Mouse (Mus musculus) neural tube, embryonic 14.5 days (tissue): ENCODE results near the gene BC048507. TPM values are rescaled to one million over a fixed set of nuclear protein-coding genes. Genes with fewer than 3 reads are reported as not detected.
A peak's percentile ranks its signal among the peaks of the same experiment; 100 is the strongest.
"Not testable (repeated sequence)": the region's sequence is repeated elsewhere in the genome, so short reads cannot be mapped to it uniquely, and the experiment has no call there.

Experiments used
- ATAC-seq: fragments of 200-750 bp; cut with Nextera tagmentation; 2 replicates; pipeline ENCODE4 v1.8.0; 2017; ENCODE audit warnings: low read depth, mild to moderate bottlenecking, moderate TSS enrichment, moderate library complexity
- H3K27ac ChIP-seq: fragments of 300-500 bp; sonication (generic); 2 replicates; pipeline ENCODE4 v1.5.1; 2014; ENCODE audit warnings: low read depth, mild to moderate bottlenecking, control low read depth, low read length, moderate library complexity, mixed read lengths
- H3K27me3 ChIP-seq: fragments of 300-500 bp; sonication (generic); 2 replicates; pipeline ENCODE4 v1.6.1; 2014; ENCODE audit warnings: low read length; ENCODE audit not compliant: control insufficient read depth, insufficient read depth
- H3K36me3 ChIP-seq: fragments of 300-500 bp; sonication (generic); 2 replicates; pipeline ENCODE4 v1.6.1; 2014; ENCODE audit warnings: low read length, mixed read lengths; ENCODE audit not compliant: control insufficient read depth, insufficient read depth
- H3K4me1 ChIP-seq: fragments of 300-500 bp; sonication (generic); 2 replicates; pipeline ENCODE4 v1.6.1; 2014; ENCODE audit warnings: low read length; ENCODE audit not compliant: control insufficient read depth, insufficient read depth
- H3K4me2 ChIP-seq: fragments of 300-500 bp; sonication (generic); 2 replicates; pipeline ENCODE4 v1.6.1; 2014; ENCODE audit warnings: mild to moderate bottlenecking, low read depth, low read length, control low read depth
- H3K4me3 ChIP-seq: fragments of 300-500 bp; sonication (generic); 2 replicates; pipeline ENCODE4 v1.5.1; 2014; ENCODE audit warnings: low read depth, low read length, control low read depth, mixed read lengths
- H3K9ac ChIP-seq: fragments of 300-500 bp; sonication (generic); replicated peaks from 2 replicates; pipeline ENCODE4 v1.6.1; 2014; ENCODE audit warnings: low read depth, mild to moderate bottlenecking, control low read depth, low read length, mixed read lengths
- H3K9me3 ChIP-seq: fragments of 300-500 bp; sonication (generic); 2 replicates; pipeline ENCODE4 v1.6.1; 2016; ENCODE audit warnings: low read length; ENCODE audit not compliant: control insufficient read depth
- WGBS: fragments of 180-500 bp; shearing (Covaris S2); extraction: QIAGEN DNeasy Blood & Tissue Kit; methylation state at CpG from one replicate; pipeline ENCODE4 v1.1.7; 2014; 5-methylcytosine and 5-hydroxymethylcytosine counted together
- polyA plus RNA-seq: library from polyadenylated mRNA; unstranded; fragments of >200 nt; fragmentation: Nextera tagmentation; extraction: Ambion mirVana; gene quantifications from 2 replicates; pipeline ENCODE4 v1.2.1, GENCODE M21; 2014

BC048507 gene
- polyA plus RNA-seq, result 0.49 TPM in 1 of 2 replicates, not detected in the other

DNA sequence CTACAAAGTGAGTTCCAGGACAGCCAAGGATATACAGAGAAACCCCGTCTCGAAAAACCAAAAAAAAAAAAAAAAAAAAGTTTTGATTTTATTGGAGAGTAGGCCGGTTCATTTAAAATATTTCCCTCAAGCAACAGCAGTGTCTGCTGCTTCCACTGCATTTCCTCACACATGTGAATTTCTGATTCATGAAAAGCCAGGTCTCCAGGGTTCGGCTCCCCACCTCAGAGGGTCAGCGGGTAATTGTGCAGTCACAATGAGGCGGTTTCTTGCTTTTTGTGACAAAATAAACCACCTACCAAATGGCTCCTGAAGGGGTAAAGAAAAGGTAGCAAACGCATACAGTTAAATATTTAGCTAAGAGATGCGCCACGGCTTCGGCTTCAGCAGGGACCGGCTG, at the start of gene BC048507:
BC048507 (plus strand) TSS at position 301 of the 400 bp plus-strand sequence.
- H3K9ac ChIP-seq, result no peak within 1 kb of the TSS
- WGBS, result 80% methylated on average over 11 of the region's 11 CpGs
- H3K4me2 ChIP-seq, result no peak within 1 kb of the TSS
- no peaks in the 10 kb centered on the region for H3K36me3 ChIP-seq
- no peaks in the 10 kb centered on the region for H3K4me1 ChIP-seq
- no peak within 1 kb of the TSS for H3K27ac ChIP-seq
- no peak for ATAC-seq
- no peaks in the 10 kb centered on the region for H3K9me3 ChIP-seq
- H3K27me3 ChIP-seq, result no peaks in the 10 kb centered on the region
- H3K4me3 ChIP-seq, result no peak within 1 kb of the TSS

DNA sequence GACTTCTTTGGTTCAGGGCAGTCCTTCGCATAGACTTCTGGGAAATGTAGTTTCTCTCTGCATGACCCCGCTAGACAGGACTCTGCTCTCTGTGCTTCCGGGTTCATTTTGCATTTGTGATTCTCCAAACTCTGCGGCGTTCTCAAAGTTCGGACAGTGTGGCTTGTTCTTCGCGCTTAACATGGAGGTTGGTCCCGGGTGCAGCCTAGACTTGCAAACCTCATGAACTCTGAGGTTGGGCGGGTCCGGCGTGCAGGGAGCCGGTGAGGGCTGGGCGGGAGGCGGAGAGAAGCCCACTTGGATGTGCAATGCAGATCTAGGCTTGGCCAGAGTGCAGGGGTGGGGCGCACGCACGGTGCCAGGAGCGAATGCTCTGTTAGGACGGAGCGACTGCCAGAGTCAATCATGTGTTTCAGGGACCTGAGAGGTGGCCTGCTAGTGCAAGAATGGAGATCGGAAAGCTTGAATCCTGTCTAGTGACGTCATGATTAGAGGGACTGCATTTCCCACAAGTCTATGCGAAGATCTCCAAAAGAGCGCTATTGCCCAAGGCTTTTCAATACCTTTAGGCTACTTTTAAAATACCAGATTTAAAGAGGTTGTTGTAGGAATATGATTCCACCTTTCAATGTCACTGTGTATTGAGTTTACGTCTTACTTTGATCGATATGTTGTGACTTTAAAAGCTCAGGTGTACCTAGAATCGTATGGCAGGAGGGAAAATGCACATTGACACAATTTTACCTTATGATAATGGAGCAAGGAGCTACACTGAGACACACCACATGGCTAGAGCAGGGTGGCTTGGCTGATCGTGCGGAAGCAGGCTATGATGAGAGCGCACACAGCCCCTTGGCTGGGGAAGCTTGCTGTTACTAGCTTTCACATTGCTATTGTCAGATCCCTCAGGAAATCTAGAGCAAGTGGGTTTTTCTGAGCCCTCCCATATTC, 49.1 kb upstream of the BC048507 start, which contains the start of gene Zfp273:
Zfp273 (plus strand) TSS at position 31 of the 951 bp plus-strand sequence.
- H3K9ac ChIP-seq, result peak within 1 kb of the TSS; percentile 74
- ATAC-seq, result peak; percentile 95
- H3K27ac ChIP-seq, result peak within 1 kb of the TSS; percentile 86
- no peaks in the 10 kb centered on the region for H3K27me3 ChIP-seq
- H3K4me2 ChIP-seq, result peak within 1 kb of the TSS; percentile 54
- no peaks in the 10 kb centered on the region; the same call in 1 of the 2 replicates for H3K36me3 ChIP-seq
- no peaks in the 10 kb centered on the region for H3K4me1 ChIP-seq
- WGBS, result 4% methylated on average over 31 of the region's 31 CpGs
- peaks cover 2% of the 10 kb centered on the region for H3K9me3 ChIP-seq
- peak within 1 kb of the TSS; percentile 90 for H3K4me3 ChIP-seq

DNA sequence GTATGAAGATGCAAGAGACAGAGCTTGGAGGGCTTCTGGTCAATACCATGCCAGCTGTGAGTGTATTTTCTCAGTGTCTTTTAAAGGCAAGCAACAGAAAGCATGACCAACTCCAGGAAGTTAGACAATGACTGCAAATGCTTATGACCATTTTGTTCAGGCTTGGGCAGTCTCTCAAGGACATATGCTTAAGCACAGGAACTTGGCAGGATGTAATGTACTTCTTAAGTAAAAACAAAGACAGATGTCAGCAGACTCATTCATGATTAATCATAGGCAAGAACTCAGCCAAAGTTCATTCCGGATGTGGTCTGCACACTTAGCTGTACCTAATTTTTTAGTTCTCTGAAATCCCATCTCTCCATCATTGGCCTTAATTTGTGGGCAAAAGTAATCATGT, 44.5 kb upstream of the BC048507 start:
- H3K4me1 ChIP-seq, result no peaks in the 10 kb centered on the region
- no peak overlapping the region for H3K9ac ChIP-seq
- no peak overlapping the region for H3K4me3 ChIP-seq
- no peak overlapping the region for H3K27ac ChIP-seq
- ATAC-seq, result no peak
- WGBS, result 89% methylated on average over 1 of the region's 1 CpGs
- H3K4me2 ChIP-seq, result no peak overlapping the region
- peaks cover 5% of the 10 kb centered on the region for H3K9me3 ChIP-seq
- no peaks in the 10 kb centered on the region for H3K27me3 ChIP-seq
- no peaks in the 10 kb centered on the region; the same call in 1 of the 2 replicates for H3K36me3 ChIP-seq

DNA sequence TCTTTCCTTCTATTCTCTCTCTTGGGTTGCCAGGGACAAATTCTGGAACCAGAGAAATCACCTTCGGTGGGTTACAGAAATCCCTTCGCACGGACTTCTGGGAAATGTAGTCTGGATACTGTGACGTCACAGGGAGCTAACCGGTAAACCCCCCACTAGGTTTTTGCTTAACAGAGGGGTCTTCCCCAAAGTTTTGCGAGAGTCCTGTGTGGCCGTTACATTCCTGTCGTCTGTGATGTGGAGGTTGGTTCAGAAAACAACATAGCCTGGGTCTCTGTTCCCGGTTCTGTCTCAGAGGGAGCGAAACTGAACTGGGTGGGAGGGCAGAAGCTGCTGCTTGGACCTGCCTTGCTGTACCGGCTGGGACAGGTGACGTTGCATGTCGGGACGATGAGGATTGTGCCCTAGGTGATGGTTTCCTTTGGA, 32.2 kb upstream of the BC048507 start, which contains the start of gene Gm10037:
Gm10037 (plus strand) TSS at position 196 of the 426 bp plus-strand sequence.
- no peaks in the 10 kb centered on the region for H3K27me3 ChIP-seq
- H3K36me3 ChIP-seq, result peaks cover 8% of the 10 kb centered on the region
- peak within 1 kb of the TSS; percentile 55 for H3K4me3 ChIP-seq
- H3K9me3 ChIP-seq, result peaks cover 3% of the 10 kb centered on the region; the same call in 1 of the 2 replicates
- H3K4me2 ChIP-seq, result peak within 1 kb of the TSS; percentile 64
- WGBS, result 3% methylated on average over 14 of the region's 14 CpGs
- ATAC-seq, result peak; percentile 87
- no peak within 1 kb of the TSS for H3K27ac ChIP-seq
- peak within 1 kb of the TSS; percentile 61 for H3K9ac ChIP-seq
- H3K4me1 ChIP-seq, result no peaks in the 10 kb centered on the region

DNA sequence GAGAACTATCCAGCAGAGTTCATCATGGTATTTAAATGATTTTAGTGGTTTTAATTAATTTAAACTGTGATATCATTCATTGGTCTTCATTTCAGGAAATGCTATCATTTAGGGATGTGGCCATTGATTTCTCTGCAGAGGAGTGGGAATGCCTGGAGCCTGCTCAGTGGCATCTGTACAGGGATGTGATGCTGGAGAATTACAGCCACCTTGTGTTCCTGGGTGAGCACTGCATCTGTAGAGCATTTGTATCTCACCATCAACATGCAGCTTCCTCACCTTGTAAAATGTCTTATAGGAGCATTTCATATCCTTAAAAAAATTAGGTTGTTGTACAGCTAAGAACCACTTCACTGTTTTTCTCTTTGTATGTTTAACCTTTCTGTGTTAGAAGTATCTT, 30.0 kb upstream of the BC048507 start:
- H3K9me3 ChIP-seq, H3K4me1 ChIP-seq, H3K27ac ChIP-seq, H3K4me2 ChIP-seq, H3K36me3 ChIP-seq, H3K27me3 ChIP-seq, H3K9ac ChIP-seq, H3K4me3 ChIP-seq: not testable (repeated sequence)
- ATAC-seq, result peak; percentile 49; the same call in 1 of the 2 replicates

DNA sequence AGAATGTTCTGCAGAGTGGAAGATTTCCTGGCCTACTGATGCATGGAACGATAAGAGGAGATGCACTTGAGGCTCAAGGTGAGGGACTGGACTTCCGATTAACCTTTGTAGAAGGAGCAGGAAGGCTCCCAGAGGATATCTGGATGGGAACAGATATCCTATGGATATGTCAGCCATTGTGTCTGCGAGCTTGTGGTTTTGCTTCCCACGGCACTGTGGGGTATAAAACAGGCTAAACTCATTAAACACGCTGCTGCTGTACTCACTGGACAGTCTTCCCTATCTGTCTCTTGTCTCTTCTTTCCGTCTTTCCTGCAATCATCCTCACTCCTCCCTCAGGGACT, 19.4 kb upstream of the BC048507 start:
- Histone ChIP-seq H3K4me3 (peak overlapping the region; percentile 30), H3K27ac (no peak overlapping the region), H3K9ac (peak overlapping the region; percentile 21; the same call in 1 of the 2 replicates), H3K4me2 (peak overlapping the region; percentile 51), H3K4me1 (no peaks in the 10 kb centered on the region), H3K27me3 (no peaks in the 10 kb centered on the region), H3K9me3 (no peaks in the 10 kb centered on the region), H3K36me3 (no peaks in the 10 kb centered on the region)
- 49% methylated on average over 6 of the region's 6 CpGs for WGBS
- ATAC-seq, result no peak; the same call in 1 of the 2 replicates

DNA sequence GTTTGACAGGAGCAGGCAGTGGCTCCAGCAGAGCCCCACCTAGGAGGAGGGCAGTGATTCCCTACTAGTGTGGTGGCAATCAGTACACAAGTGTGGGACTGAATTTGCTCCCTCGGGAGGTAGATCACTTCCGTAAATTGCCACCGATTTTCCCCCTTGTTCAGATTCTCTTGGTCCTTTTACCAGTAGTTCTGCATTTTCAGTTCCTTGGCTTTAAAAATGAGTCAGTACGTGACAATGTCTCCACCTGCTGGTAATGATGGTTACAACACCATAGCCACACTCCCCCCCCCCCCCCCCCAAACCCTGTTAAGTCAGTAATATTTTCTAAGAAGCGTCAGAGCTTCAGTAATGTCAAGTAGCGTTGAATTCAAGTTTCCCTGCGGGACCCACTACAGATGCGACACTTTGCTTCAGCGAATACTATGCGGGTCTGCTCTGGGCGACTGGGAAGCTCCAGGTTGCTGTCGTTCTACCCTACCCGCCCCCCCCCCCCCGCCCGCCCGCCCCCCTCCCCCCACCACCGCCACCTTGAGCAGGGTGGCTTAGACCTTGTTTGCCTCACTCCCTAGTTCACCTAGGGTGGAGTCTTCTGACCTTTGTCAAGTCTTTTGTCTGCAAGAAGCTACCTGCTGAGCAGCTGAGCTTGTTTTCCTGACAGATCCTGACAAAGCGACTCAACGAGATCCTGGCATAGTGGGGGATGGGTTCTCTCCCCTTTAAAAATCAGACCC, 18.8 kb upstream of the BC048507 start:
- H3K4me2 ChIP-seq, result peak overlapping the region; percentile 51
- no peaks in the 10 kb centered on the region for H3K9me3 ChIP-seq
- ATAC-seq, result peak; percentile 87
- WGBS, result under 1% methylated on average over 14 of the region's 19 CpGs
- H3K4me1 ChIP-seq, result no peaks in the 10 kb centered on the region
- H3K4me3 ChIP-seq, result peak overlapping the region; percentile 30
- no peaks in the 10 kb centered on the region for H3K27me3 ChIP-seq
- no peaks in the 10 kb centered on the region for H3K36me3 ChIP-seq
- no peak overlapping the region for H3K27ac ChIP-seq
- H3K9ac ChIP-seq, result peak overlapping the region; percentile 21

DNA sequence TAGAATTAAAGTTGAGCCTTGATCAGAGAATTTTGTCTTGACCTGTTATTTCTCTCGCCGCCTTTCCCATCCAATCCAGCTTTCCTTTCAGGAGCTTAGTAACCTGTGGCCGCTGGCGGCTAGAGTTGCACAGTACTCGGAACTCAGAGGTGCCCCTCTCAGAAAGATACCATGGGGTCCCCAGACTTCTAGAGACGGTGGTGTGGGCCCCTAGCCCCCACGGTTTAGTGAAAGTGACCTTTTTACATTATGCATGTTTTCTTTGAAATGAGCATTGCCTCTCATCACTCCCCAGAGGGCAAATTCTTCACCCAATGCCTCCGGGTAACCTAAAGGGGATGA, 18.3 kb upstream of the BC048507 start:
- Histone ChIP-seq H3K27ac (no peak overlapping the region), H3K4me2 (peak overlapping the region; percentile 51), H3K4me1 (no peaks in the 10 kb centered on the region), H3K9me3 (no peaks in the 10 kb centered on the region), H3K4me3 (peak overlapping the region; percentile 30), H3K27me3 (no peaks in the 10 kb centered on the region), H3K9ac (no peak overlapping the region; the same call in 1 of the 2 replicates), H3K36me3 (no peaks in the 10 kb centered on the region)
- peak; percentile 77 for ATAC-seq
- 26% methylated on average over 8 of the region's 8 CpGs for WGBS
